Mouse (Mus musculus): ENCODE data around the gene Dip2b.

Gene Dip2b

GRCm38 (mm10) chr15:100268916-100269315, 230.5 kb downstream of the Dip2b start:
- DNase-seq, result no peak
